Mouse (Mus musculus): Measurements from ENCODE around the gene Trpm5. TPM values are rescaled to one million over a fixed set of nuclear protein-coding genes. Genes with fewer than 3 reads are reported as not detected.

The Trpm5 gene
- polyA plus RNA-seq, 1 experiment from 2014 or later: 1.8 TPM

GRCm38 (mm10) chr7:143057667-143058220 is 36.7 kb downstream of the Trpm5 start:
- Histone ChIP-seq H3K4me1 (peaks cover 76% of the 10 kb centered on the region), H3K4me3 (replicated peaks) (no peak overlapping the region), H3K36me3 (peaks cover 10% of the 10 kb centered on the region; the same call in 1 of the 2 replicates), H3K9me3 (replicated peaks) (no peaks in the 10 kb centered on the region), H3K27ac (replicated peaks) (peak overlapping the region; percentile 54; the same call in 1 of the 2 replicates), H3K4me2 (0 out of 2 replicates have a peak overlapping the region, but pooled peaks have one; percentile 3), H3K9ac (replicated peaks) (no peak overlapping the region), H3K27me3 (replicated peaks) (no peaks in the 10 kb centered on the region)
- 80% methylated on average over 9 of the region's 9 CpGs for WGBS
- ATAC-seq (ENCODE audit: low FRiP score): no peak

GRCm38 (mm10) chr7:143057023-143057422 is 37.4 kb downstream of the Trpm5 start:
- peaks cover 81% of the 10 kb centered on the region for H3K4me1 ChIP-seq
- ATAC-seq (ENCODE audit: low FRiP score): no peak
- 83% methylated on average over 5 of the region's 5 CpGs for WGBS

DNA sequence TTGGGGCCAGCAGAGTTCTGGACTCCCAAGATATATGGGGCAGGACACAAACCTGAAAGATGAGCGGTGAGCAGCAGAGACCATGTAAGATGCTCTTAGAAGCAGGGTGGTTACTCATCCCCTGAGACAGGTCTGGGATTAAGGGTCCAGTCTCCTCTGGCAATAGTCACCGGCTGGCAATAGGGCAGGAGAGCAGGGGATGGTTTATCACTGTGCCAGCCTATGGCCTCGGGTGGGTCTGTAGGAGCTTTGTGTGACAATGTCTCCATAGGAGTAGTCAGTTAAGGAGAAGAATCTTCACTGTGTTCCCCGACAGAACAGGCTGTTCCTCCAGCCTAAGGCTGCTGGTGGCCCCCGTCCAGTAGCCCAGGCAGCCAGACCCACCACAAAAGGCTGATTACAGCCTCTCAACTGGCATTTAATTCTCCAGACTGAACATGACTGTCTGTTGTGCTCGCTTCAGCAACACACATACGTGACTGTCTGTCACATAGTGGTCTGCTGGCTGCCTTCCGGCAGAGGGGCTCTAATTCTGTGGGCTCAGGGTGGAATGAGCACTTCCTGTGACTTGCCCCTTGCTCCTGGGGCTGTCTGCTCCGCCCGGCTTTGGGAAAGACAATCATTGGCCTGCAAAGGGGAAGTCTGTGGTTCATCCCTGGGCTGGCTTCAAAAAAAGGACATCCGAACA is 38.8 kb downstream of the Trpm5 start:
- no peaks in the 10 kb centered on the region for H3K27me3 ChIP-seq (replicated peaks)
- peaks cover 77% of the 10 kb centered on the region for H3K4me1 ChIP-seq
- 0 out of 2 replicates have a peak, but pooled peaks cover 1% of the 10 kb centered on the region for H3K36me3 ChIP-seq
- H3K9me3 ChIP-seq (replicated peaks): no peaks in the 10 kb centered on the region
- ATAC-seq (ENCODE audit: low FRiP score): no peak
- peak overlapping the region; percentile 93; the same call in 1 of the 2 replicates for H3K9ac ChIP-seq (replicated peaks)
- peak overlapping the region; percentile 87 for H3K4me3 ChIP-seq (replicated peaks)
- 68% methylated on average over 11 of the region's 11 CpGs for WGBS
- H3K27ac ChIP-seq (replicated peaks): peak overlapping the region; percentile 48
- H3K4me2 ChIP-seq: peak overlapping the region; percentile 70

More at GRCm38 (mm10) chr7:143057023-143057422, 37.4 kb downstream of the Trpm5 start:
- H3K27ac ChIP-seq (replicated peaks): no peak overlapping the region
- no peaks in the 10 kb centered on the region for H3K9me3 ChIP-seq (replicated peaks)
- peak overlapping the region; percentile 15 for H3K4me2 ChIP-seq
- H3K9ac ChIP-seq (replicated peaks): no peak overlapping the region
- 0 out of 2 replicates have a peak, but pooled peaks cover 3% of the 10 kb centered on the region for H3K36me3 ChIP-seq
- no peaks in the 10 kb centered on the region for H3K27me3 ChIP-seq (replicated peaks)
- H3K4me3 ChIP-seq (replicated peaks): no peak overlapping the region

- no peaks in the 10 kb centered on the region for H3K36me3 ChIP-seq
- H3K9ac ChIP-seq (replicated peaks): peak overlapping the region; percentile 93
- no peaks in the 10 kb centered on the region for H3K27me3 ChIP-seq (replicated peaks)
- no peaks in the 10 kb centered on the region for H3K9me3 ChIP-seq (replicated peaks)
- peak overlapping the region; percentile 87 for H3K4me3 ChIP-seq (replicated peaks)
- H3K4me1 ChIP-seq: peaks cover 71% of the 10 kb centered on the region
- peak overlapping the region; percentile 70 for H3K4me2 ChIP-seq
- WGBS: 91% methylated on average over 3 of the region's 3 CpGs
- no peak for ATAC-seq (ENCODE audit: low FRiP score)
- H3K27ac ChIP-seq (replicated peaks): peak overlapping the region; percentile 48
Measured at GRCm38 (mm10) chr7:143055001-143055400, 39.4 kb downstream of the Trpm5 start.

DNA sequence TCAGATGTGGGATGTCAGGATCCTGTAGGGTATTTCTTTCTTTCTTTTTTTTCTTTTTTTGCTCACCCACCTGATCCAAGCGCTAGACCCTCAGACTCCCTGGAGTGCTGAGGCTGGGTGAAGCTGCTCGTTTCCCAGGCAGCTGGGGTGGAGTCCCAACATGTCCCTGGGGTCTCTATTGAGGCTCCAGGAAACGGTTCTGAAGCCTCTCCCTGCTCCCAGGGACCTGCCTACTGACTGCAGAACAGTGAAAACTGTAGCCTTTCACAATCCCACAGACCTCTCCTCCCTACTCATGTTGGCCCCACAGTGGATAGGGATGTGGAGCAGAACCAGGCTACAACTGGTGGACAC is 39.9 kb downstream of the Trpm5 start:
- peaks cover 69% of the 10 kb centered on the region for H3K4me1 ChIP-seq
- no peaks in the 10 kb centered on the region for H3K9me3 ChIP-seq (replicated peaks)
- no peaks in the 10 kb centered on the region for H3K27me3 ChIP-seq (replicated peaks)
- WGBS: 24% methylated on average over 3 of the region's 3 CpGs
- H3K4me2 ChIP-seq: peak overlapping the region; percentile 70
- peak overlapping the region; percentile 87 for H3K4me3 ChIP-seq (replicated peaks)
- no peak overlapping the region for H3K27ac ChIP-seq (replicated peaks)
- H3K36me3 ChIP-seq: no peaks in the 10 kb centered on the region
- H3K9ac ChIP-seq (replicated peaks): peak overlapping the region; percentile 93
- ATAC-seq (ENCODE audit: low FRiP score): no peak

DNA sequence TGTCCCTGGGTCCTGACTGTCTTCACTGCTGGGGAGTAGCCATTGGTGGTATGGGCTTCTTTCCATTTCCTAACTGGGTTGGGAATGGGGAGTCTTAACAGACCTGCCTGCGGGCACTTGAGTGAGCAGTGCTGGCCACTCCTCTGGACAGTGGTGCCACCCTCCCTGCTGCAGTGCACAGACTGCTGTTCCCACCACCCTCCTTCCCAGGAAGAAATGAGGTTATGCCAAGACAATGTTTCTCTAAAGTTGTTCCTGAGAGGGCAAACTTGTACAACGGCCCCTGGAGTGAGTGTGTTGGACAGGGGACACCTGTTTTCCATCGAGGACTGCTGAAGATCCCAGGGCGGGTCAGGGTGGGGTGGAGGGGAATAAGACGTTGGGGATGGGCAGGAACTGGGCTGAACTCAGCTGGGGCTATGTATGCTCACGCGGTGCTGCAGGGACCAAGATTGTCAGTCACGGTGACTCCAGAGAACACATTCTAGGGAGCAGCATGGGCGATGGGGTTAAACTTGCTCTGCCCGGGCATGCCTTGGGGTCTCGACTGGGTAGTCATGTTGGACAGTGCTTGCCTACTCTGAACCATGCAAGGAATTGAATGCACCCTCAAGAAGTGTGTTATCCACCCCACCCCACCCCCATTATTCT is 40.4 kb downstream of the Trpm5 start:
- no peaks in the 10 kb centered on the region for H3K36me3 ChIP-seq
- WGBS: 62% methylated on average over 11 of the region's 11 CpGs
- peak overlapping the region; percentile 93 for H3K9ac ChIP-seq (replicated peaks)
- H3K27ac ChIP-seq (replicated peaks): peak overlapping the region; percentile 88
- 0 out of 2 replicates have a peak, but pooled peaks have one; percentile 23 for ATAC-seq (ENCODE audit: low FRiP score)
- H3K4me1 ChIP-seq: peaks cover 65% of the 10 kb centered on the region
- H3K9me3 ChIP-seq (replicated peaks): no peaks in the 10 kb centered on the region
- no peaks in the 10 kb centered on the region for H3K27me3 ChIP-seq (replicated peaks)
- peak overlapping the region; percentile 87 for H3K4me3 ChIP-seq (replicated peaks)
- peak overlapping the region; percentile 70 for H3K4me2 ChIP-seq

- Histone ChIP-seq H3K9ac (replicated peaks) (peak overlapping the region; percentile 93), H3K4me3 (replicated peaks) (peak overlapping the region; percentile 87), H3K27me3 (replicated peaks) (no peaks in the 10 kb centered on the region), H3K4me1 (peaks cover 57% of the 10 kb centered on the region), H3K9me3 (replicated peaks) (no peaks in the 10 kb centered on the region), H3K36me3 (no peaks in the 10 kb centered on the region), H3K27ac (replicated peaks) (peak overlapping the region; percentile 88), H3K4me2 (peak overlapping the region; percentile 70)
- under 1% methylated on average over 40 of the region's 46 CpGs for WGBS
- peak; percentile 90 for ATAC-seq (ENCODE audit: low FRiP score)
Measured at GRCm38 (mm10) chr7:143053008-143053899, 41.2 kb downstream of the Trpm5 start.

GRCm38 (mm10) chr7:143052626-143053007 is 41.8 kb downstream of the Trpm5 start, which contains the start of gene Cd81:
Cd81 (plus strand) TSS chr7:143052739.
- Histone ChIP-seq H3K4me1 (peaks cover 51% of the 10 kb centered on the region), H3K36me3 (no peaks in the 10 kb centered on the region), H3K27ac (replicated peaks) (peak within 1 kb of the TSS; percentile 88), H3K9ac (replicated peaks) (peak within 1 kb of the TSS; percentile 93), H3K4me2 (peak within 1 kb of the TSS; percentile 70), H3K4me3 (replicated peaks) (peak within 1 kb of the TSS; percentile 87), H3K9me3 (replicated peaks) (no peaks in the 10 kb centered on the region), H3K27me3 (replicated peaks) (no peaks in the 10 kb centered on the region)
- ATAC-seq (ENCODE audit: low FRiP score): peak; percentile 82
- 0% methylated on average over 37 of the region's 37 CpGs for whole genome bisulfite sequencing

- H3K36me3 ChIP-seq: no peaks in the 10 kb centered on the region
- WGBS: 84% methylated on average over 2 of the region's 2 CpGs
- H3K4me2 ChIP-seq: no peak overlapping the region
- no peaks in the 10 kb centered on the region for H3K27me3 ChIP-seq (replicated peaks)
- no peaks in the 10 kb centered on the region for H3K9me3 ChIP-seq (replicated peaks)
- H3K4me3 ChIP-seq (replicated peaks): no peak overlapping the region
- H3K4me1 ChIP-seq: peaks cover 38% of the 10 kb centered on the region
- H3K27ac ChIP-seq (replicated peaks): no peak overlapping the region
- ATAC-seq (ENCODE audit: low FRiP score): no peak
- no peak overlapping the region for H3K9ac ChIP-seq (replicated peaks)
Measured at GRCm38 (mm10) chr7:143051316-143051715, 43.1 kb downstream of the Trpm5 start.

GRCm38 (mm10) chr7:143049841-143050816 is 44.3 kb downstream of the Trpm5 start:
- no peak for ATAC-seq (ENCODE audit: low FRiP score)
- Histone ChIP-seq H3K4me3 (replicated peaks) (no peak overlapping the region), H3K4me2 (no peak overlapping the region), H3K27me3 (replicated peaks) (no peaks in the 10 kb centered on the region), H3K9me3 (replicated peaks) (no peaks in the 10 kb centered on the region), H3K9ac (replicated peaks) (no peak overlapping the region), H3K4me1 (peaks cover 26% of the 10 kb centered on the region), H3K27ac (replicated peaks) (no peak overlapping the region), H3K36me3 (no peaks in the 10 kb centered on the region)
- 96% methylated on average over 3 of the region's 3 CpGs for WGBS
